Mouse (Mus musculus) thymus, adult 2 months (tissue): Measurements from ENCODE around the gene Angptl4.

Experiments
- CTCF ChIP-seq: fragments of 200-500 bp; IDR thresholded peaks from 2 replicates; pipeline ENCODE4 v1.5.1; 2012; ENCODE audit warnings: mild to moderate bottlenecking, control low read depth, low read length, moderate library complexity, borderline replicate concordance; ENCODE audit not compliant: control insufficient read depth, poor library complexity, insufficient read depth; ENCODE audit errors: extremely low read depth
- POLR2A ChIP-seq: fragments of 200-500 bp; IDR thresholded peaks from 2 replicates; pipeline ENCODE4 v1.6.1; 2012; ENCODE audit warnings: mild to moderate bottlenecking, low read length, control low read depth, moderate library complexity; ENCODE audit not compliant: control insufficient read depth, poor library complexity, insufficient read depth; ENCODE audit errors: extremely low read depth

DNA sequence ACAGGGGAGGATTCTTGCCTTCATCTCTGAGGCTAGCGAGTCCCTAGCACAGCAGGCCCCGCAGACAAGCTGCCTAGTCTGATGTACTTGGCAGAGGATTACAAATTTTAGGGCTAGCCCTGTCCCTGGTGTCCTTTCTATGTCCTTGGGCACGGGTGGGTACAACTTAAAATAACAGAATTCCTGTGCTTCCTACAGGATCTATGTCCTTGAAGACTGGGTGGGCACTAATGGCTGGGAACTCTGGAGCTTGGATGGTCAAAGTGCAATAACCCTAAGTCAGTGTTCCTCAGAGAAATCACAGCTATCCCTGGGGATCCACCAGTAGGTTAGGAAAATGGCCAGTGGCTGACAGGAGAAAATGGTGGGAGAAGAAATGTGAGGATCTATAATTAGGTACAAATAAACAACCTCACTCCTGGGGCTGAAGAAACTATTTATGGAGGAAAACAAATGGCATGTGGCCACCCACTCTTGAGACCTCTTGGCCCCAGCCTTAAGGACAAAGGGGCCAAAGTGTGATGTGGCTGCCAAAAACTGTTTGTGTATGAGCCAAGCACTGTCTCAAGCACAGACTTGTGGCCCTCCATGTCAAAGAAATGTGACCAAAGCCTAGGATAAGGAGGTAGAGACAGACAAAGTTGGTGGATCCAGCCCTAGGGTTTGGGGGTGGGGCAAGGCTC, 25.4 kb downstream of the Angptl4 start:
- no peak for TF ChIP-seq CTCF
- TF ChIP-seq POLR2A, result no peak
